Mouse (Mus musculus): ENCODE data around the gene Rapgef1. TPM values are rescaled to one million over a fixed set of nuclear protein-coding genes. Genes with fewer than 3 reads are reported as not detected.
A peak's percentile ranks its signal among the peaks of the same experiment; 100 is the strongest.

The Rapgef1 gene
- polyA plus RNA-seq, 1 experiment from 2014 or later = 11.4 TPM

DNA sequence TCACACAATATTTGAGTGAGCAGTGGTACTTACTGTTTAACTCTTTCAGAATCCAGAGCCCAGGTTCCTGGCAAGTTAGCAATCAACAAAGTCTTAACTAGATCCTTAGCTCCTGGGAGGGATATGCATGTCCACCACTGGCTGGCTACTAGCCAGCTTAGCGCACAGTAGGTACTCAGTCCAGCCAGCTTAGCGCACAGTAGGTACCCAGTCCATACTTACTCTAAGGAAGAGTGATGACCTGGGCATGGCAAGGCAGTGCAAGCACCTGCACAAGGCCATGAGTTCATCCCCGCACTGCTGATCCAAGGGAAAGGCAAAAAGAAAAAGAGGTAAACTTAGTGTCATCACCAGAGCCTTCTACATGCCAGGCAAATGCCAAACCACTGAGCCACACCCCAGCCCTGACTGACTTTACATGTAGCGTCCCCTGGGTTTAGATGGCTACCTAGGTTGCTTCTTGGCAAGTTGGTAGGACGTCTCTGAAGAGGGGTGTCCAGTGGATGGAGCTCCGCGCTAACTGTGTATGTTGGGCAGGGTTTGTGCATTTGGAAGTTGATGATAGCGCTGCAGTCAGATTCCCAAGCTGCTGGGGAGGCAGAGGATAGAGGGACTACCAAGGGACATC, 6.2 kb downstream of the Rapgef1 start:
- ATAC-seq = no peak
- Histone ChIP-seq H3K36me3 (ENCODE audit: insufficient read depth, low read length) (no peaks in the 10 kb centered on the region; the same call in 1 of the 2 replicates), H3K4me2 (replicated peaks; ENCODE audit: low read depth, low read length) (no peak overlapping the region), H3K27ac (ENCODE audit: low read length) (no peak overlapping the region), H3K9ac (replicated peaks; ENCODE audit: low read depth) (no peak overlapping the region), H3K4me3 (ENCODE audit: low read depth, low read length) (no peak overlapping the region), H3K27me3 (replicated peaks; ENCODE audit: insufficient read depth, low read length) (no peaks in the 10 kb centered on the region), H3K4me1 (ENCODE audit: insufficient read depth, low read depth, low read length) (peaks cover 15% of the 10 kb centered on the region; the same call in 1 of the 2 replicates), H3K9me3 (ENCODE audit: low read length) (no peaks in the 10 kb centered on the region)
- TF ChIP-seq EP300 (IDR thresholded peaks at IDR 0.05) = no peak
- no peak for TF ChIP-seq CTCF (IDR thresholded peaks at IDR 0.05)
- no peak for DNase-seq (ENCODE audit: low spot score)
- 93% methylated on average over 8 of the region's 8 CpGs for WGBS

DNA sequence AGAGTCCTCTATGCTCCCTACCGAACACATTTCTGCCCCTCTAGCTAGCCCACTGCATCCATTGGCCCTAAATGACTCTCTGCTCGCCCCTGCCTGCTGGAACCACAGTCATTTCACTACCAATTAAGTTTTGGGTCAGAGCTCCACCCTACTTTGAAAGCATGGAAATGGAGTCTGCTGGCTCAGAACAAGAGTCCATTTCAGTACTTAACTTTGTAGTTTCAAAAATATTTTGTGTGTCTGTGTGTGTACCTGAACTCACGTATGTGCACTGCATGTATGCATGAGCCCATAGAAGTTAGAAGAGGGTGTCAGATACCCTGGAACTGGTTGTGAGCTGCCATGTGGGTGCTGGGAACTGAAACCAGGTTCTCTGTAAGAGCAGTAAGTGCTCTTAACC, 7.8 kb downstream of the Rapgef1 start:
- Histone ChIP-seq H3K4me1 (ENCODE audit: insufficient read depth, low read depth, low read length) (peaks cover 10% of the 10 kb centered on the region; the same call in 1 of the 2 replicates), H3K36me3 (ENCODE audit: insufficient read depth, low read length) (no peaks in the 10 kb centered on the region; the same call in 1 of the 2 replicates), H3K9me3 (ENCODE audit: low read length) (no peaks in the 10 kb centered on the region), H3K9ac (replicated peaks; ENCODE audit: low read depth) (no peak overlapping the region), H3K27me3 (replicated peaks; ENCODE audit: insufficient read depth, low read length) (no peaks in the 10 kb centered on the region), H3K27ac (ENCODE audit: low read length) (no peak overlapping the region), H3K4me2 (replicated peaks; ENCODE audit: low read depth, low read length) (no peak overlapping the region), H3K4me3 (ENCODE audit: low read depth, low read length) (no peak overlapping the region)
- DNase-seq (ENCODE audit: low spot score) (no peak), ATAC-seq (no peak)
- TF ChIP-seq CTCF (IDR thresholded peaks at IDR 0.05) (no peak), EP300 (IDR thresholded peaks at IDR 0.05) (no peak)
- WGBS = 92% methylated on average over 3 of the region's 3 CpGs

DNA sequence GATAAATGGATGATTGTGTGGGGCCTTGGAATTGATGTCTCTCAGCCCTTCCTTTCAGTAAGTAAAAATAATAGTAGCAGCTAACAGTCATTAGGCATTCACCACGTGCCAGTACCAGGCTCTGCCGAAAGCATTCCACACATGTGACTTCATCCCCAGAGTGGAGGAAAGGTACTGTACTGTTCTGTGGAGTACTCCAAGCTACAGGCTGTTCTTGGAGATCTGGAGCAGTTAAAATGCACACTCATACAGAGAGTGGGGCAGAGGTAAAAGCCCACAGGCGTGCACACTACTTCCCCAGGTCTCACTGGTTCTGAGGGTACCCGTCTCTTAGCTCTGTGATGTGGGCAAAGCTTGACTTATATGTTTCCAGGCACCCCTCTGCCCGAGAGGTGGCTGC, 8.7 kb downstream of the Rapgef1 start:
- Histone ChIP-seq H3K36me3 (ENCODE audit: insufficient read depth, low read length) (no peaks in the 10 kb centered on the region; the same call in 1 of the 2 replicates), H3K4me3 (ENCODE audit: low read depth, low read length) (no peak overlapping the region), H3K4me1 (ENCODE audit: insufficient read depth, low read depth, low read length) (peaks cover 15% of the 10 kb centered on the region; the same call in 1 of the 2 replicates), H3K4me2 (replicated peaks; ENCODE audit: low read depth, low read length) (no peak overlapping the region), H3K9me3 (ENCODE audit: low read length) (no peaks in the 10 kb centered on the region), H3K9ac (replicated peaks; ENCODE audit: low read depth) (no peak overlapping the region), H3K27me3 (replicated peaks; ENCODE audit: insufficient read depth, low read length) (no peaks in the 10 kb centered on the region), H3K27ac (ENCODE audit: low read length) (no peak overlapping the region)
- DNase-seq (ENCODE audit: low spot score) (peak; percentile 50), ATAC-seq (peak; percentile 49)
- TF ChIP-seq CTCF (IDR thresholded peaks at IDR 0.05) (no peak), EP300 (IDR thresholded peaks at IDR 0.05) (peak; percentile 45; the same call in 1 of the 2 replicates)
- 46% methylated on average over 5 of the region's 5 CpGs for WGBS

DNA sequence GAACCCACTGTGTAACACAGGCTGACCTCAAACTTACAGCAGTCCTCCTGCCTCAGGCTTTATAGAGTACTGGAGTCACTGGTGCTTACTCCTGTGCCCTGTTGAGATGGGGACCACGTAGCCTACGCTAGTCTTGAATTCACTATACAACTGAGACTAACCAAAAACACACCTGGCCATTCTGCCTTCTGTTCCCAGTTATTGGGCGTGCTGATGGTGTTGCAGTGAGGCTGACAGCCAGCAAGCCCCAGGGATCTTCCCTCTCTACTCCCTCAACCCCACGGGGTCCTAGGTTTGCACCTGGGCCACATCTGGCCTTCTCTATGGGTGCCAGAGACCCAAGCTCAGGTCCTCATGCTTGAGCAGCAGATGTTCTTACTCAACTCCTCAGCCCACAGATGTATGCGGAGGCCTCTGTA, 9.3 kb downstream of the Rapgef1 start:
- TF ChIP-seq CTCF (IDR thresholded peaks at IDR 0.05) (no peak), EP300 (IDR thresholded peaks at IDR 0.05) (no peak)
- DNase-seq (ENCODE audit: low spot score) = no peak
- Histone ChIP-seq H3K9ac (replicated peaks; ENCODE audit: low read depth) (no peak overlapping the region), H3K4me2 (replicated peaks; ENCODE audit: low read depth, low read length) (no peak overlapping the region), H3K36me3 (ENCODE audit: insufficient read depth, low read length) (no peaks in the 10 kb centered on the region; the same call in 1 of the 2 replicates), H3K4me1 (ENCODE audit: insufficient read depth, low read depth, low read length) (peaks cover 18% of the 10 kb centered on the region), H3K4me3 (ENCODE audit: low read depth, low read length) (no peak overlapping the region), H3K9me3 (ENCODE audit: low read length) (no peaks in the 10 kb centered on the region), H3K27me3 (replicated peaks; ENCODE audit: insufficient read depth, low read length) (no peaks in the 10 kb centered on the region), H3K27ac (ENCODE audit: low read length) (no peak overlapping the region)
- 71% methylated on average over 5 of the region's 5 CpGs for WGBS
- no peak for ATAC-seq

DNA sequence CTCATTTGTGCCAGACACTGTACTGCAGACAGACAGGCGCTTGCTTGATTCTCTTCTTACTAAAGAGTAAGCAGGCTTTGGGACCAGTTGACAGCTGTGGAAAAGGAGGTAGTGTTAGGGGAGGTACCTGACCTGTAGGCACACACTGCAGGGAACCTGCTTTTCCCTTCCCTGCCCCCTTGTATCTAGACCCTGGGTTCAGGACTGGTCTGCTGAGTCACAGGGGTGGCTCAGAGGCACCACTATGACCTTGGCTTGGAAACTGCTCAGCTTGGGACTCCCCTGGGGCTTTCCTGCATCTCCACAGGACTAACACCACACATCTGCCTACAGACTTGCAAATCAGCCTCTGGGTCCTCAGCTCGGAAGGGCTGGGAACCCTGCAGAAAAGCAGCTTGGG, 9.8 kb downstream of the Rapgef1 start:
- no peak overlapping the region for H3K4me2 ChIP-seq (replicated peaks; ENCODE audit: low read depth, low read length)
- no peaks in the 10 kb centered on the region for H3K27me3 ChIP-seq (replicated peaks; ENCODE audit: insufficient read depth, low read length)
- no peak for DNase-seq (ENCODE audit: low spot score)
- H3K9ac ChIP-seq (replicated peaks; ENCODE audit: low read depth) = no peak overlapping the region
- H3K36me3 ChIP-seq (ENCODE audit: insufficient read depth, low read length) = no peaks in the 10 kb centered on the region; the same call in 1 of the 2 replicates
- no peak for ATAC-seq
- H3K4me3 ChIP-seq (ENCODE audit: low read depth, low read length) = no peak overlapping the region
- no peak overlapping the region for H3K27ac ChIP-seq (ENCODE audit: low read length)
- H3K9me3 ChIP-seq (ENCODE audit: low read length) = no peaks in the 10 kb centered on the region
- TF ChIP-seq CTCF (IDR thresholded peaks at IDR 0.05) (no peak), EP300 (IDR thresholded peaks at IDR 0.05) (no peak)
- WGBS = 82% methylated on average over 2 of the region's 2 CpGs
- peaks cover 22% of the 10 kb centered on the region for H3K4me1 ChIP-seq (ENCODE audit: insufficient read depth, low read depth, low read length)

DNA sequence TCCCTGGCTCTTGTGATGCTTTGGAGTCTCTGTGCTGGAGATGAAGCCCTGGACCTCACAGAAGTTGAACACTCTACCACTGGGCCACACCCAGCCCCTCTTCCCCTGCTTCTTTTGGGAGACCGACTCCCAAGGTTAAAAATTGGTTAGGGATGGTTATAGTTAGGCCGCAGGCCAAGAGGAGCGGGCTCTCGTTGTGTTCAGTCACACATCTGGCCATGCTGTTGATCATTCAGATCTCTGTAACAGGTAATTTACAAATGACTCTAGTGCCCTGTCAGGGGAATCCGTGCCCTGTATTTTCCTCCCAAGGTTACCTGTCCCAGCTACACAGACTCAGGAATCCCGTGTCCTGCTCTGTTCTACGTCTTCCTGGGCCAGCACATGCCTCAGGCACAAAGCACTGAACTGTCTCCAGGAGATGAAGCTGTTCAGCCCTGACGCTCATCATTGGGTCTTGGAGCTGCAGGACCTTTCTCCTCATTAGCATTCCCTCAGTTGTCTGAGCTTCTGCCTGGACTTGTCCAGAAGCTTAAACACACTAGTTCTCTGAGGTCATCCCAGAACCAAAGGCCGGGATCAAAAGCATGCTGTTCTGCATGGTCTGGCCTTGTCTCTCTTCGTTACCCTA, 10.7 kb downstream of the Rapgef1 start:
- no peaks in the 10 kb centered on the region for H3K9me3 ChIP-seq (ENCODE audit: low read length)
- 85% methylated on average over 10 of the region's 10 CpGs for WGBS
- no peak overlapping the region for H3K27ac ChIP-seq (ENCODE audit: low read length)
- H3K9ac ChIP-seq (replicated peaks; ENCODE audit: low read depth) = no peak overlapping the region
- ATAC-seq = no peak
- H3K4me2 ChIP-seq (replicated peaks; ENCODE audit: low read depth, low read length) = no peak overlapping the region
- H3K36me3 ChIP-seq (ENCODE audit: insufficient read depth, low read length) = no peaks in the 10 kb centered on the region; the same call in 1 of the 2 replicates
- no peak for DNase-seq (ENCODE audit: low spot score)
- H3K27me3 ChIP-seq (replicated peaks; ENCODE audit: insufficient read depth, low read length) = no peaks in the 10 kb centered on the region
- TF ChIP-seq EP300 (IDR thresholded peaks at IDR 0.05) = no peak
- TF ChIP-seq CTCF (IDR thresholded peaks at IDR 0.05) = no peak
- no peak overlapping the region for H3K4me3 ChIP-seq (ENCODE audit: low read depth, low read length)
- peaks cover 26% of the 10 kb centered on the region for H3K4me1 ChIP-seq (ENCODE audit: insufficient read depth, low read depth, low read length)

Data from lung, postnatal 0 days (tissue).